Mouse (Mus musculus) heart, adult 2 months (tissue): ENCODE data around the gene Wdr83.

Experiments
- CTCF ChIP-seq: fragments of 200-600 bp; IDR thresholded peaks from 2 replicates; pipeline ENCODE4 v1.8.1; 2022; ENCODE audit warnings: antibody characterized with exemption, mild to moderate bottlenecking, moderate library complexity
- EP300 ChIP-seq: fragments of 200-500 bp; IDR thresholded peaks from 2 replicates; pipeline ENCODE4 v1.6.1; 2011; ENCODE audit warnings: low read depth, low read length, control low read depth; ENCODE audit not compliant: insufficient read depth
- POLR2A ChIP-seq: fragments of 200-500 bp; IDR thresholded peaks from 2 replicates; pipeline ENCODE4 v1.6.1; 2011; ENCODE audit warnings: mild to moderate bottlenecking, low read depth, low read length, control low read depth; ENCODE audit not compliant: insufficient read depth

DNA sequence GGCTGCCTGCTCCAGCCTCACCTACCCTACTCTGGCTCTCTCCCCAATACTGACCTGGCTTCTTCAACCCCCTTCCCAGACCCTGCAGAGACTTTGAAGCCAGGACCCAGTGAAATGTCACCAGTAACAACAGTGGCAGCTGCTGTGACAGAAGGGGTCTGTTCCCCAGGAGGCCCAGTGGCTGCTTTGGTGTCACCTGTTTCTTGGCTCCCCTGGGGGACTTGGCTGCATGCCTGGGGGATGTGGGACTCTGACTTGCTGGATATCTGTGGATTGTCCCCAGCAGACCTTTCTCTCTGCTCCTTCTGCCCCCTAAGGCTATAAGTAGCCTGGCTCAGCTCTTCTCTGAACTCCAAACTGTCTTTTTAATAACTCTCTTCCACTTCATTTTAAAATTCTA lies 13.1 kb downstream of the Wdr83 start, which contains the start of gene Gm5741:
- TF ChIP-seq CTCF (no peak), EP300 (no peak), POLR2A (no peak)
